Mouse (Mus musculus): ENCODE data around the gene Xaf1. TPM values are rescaled to one million over a fixed set of nuclear protein-coding genes. Genes with fewer than 3 reads are reported as not detected.

The Xaf1 gene
- total and polyA plus RNA-seq, 3 experiments: 2.5 to 9.6 (median 4.1) TPM

GRCm38 (mm10) chr11:72286651-72287050 is 14.8 kb upstream of the Xaf1 start:
- Histone ChIP-seq H3K4me3 (replicated peaks in 1 of 3; ENCODE audit: low read depth in 2 of 3, low read length in 2 of 3, poor library complexity in 1 of 3) (no peak overlapping the region), H3K4me2 (ENCODE audit: insufficient read depth, low read depth, poor library complexity, severe bottlenecking) (no peak overlapping the region), H3K27ac (ENCODE audit: insufficient read depth, low read depth) (no peak overlapping the region), H3K79me2 (replicated peaks; ENCODE audit: control insufficient read depth, extremely low read depth, insufficient read depth, poor library complexity, severe bottlenecking) (no peaks in the 10 kb centered on the region), H3K9ac (ENCODE audit: insufficient read depth, low read depth) (no peak overlapping the region), H3K4me1 (ENCODE audit: control insufficient read depth in 1 of 2, insufficient read depth in 2 of 2) (no peaks in the 10 kb centered on the region), H3K9me3 (replicated peaks; ENCODE audit: low read length) (no peaks in the 10 kb centered on the region), H3K36me3 (replicated peaks in 1 of 2; ENCODE audit: control insufficient read depth in 1 of 2, insufficient read depth in 1 of 2, low read length in 1 of 2) (no peaks in the 10 kb centered on the region), H3K27me3 (replicated peaks) (peaks cover 12% of the 10 kb centered on the region)
- TF ChIP-seq MAFK (IDR thresholded peaks at IDR 0.05; ENCODE audit: insufficient replicate concordance, low read length) (no peak), ZMIZ1 (IDR thresholded peaks at IDR 0.05; ENCODE audit: low read depth, low read length) (no peak), USF2 (conservative IDR thresholded peaks at IDR 0.05; ENCODE audit: low read depth, low read length) (no peak), MYC (IDR thresholded peaks at IDR 0.05; ENCODE audit: low read depth, low read length) (no peak), JUN (IDR thresholded peaks at IDR 0.05; ENCODE audit: insufficient read depth, low read depth, low read length) (no peak), NRF1 (IDR thresholded peaks at IDR 0.05; ENCODE audit: low read depth, low read length) (no peak)
- dilution Hi-C loops (cut with MboI; ENCODE audit: extremely low pct_ligation_motif_present, extremely low pct_unique_long_range_greater_than_20kb, low sequenced_read_pairs): no loop called here
- DNase-seq (ENCODE audit: extremely low read depth): no peak
- in situ Hi-C loops (cut with MboI; ENCODE audit: low pct_ligation_motif_present, low pct_unique_long_range_greater_than_20kb, low sequenced_read_pairs): no loop called here

GRCm38 (mm10) chr11:72287126-72287525 is 14.3 kb upstream of the Xaf1 start:
- Histone ChIP-seq H3K79me2 (replicated peaks; ENCODE audit: control insufficient read depth, extremely low read depth, insufficient read depth, poor library complexity, severe bottlenecking) (no peaks in the 10 kb centered on the region), H3K4me3 (replicated peaks in 1 of 3; ENCODE audit: low read depth in 2 of 3, low read length in 2 of 3, poor library complexity in 1 of 3) (no peak overlapping the region), H3K9ac (ENCODE audit: insufficient read depth, low read depth) (no peak overlapping the region), H3K27ac (ENCODE audit: insufficient read depth, low read depth) (no peak overlapping the region), H3K9me3 (replicated peaks; ENCODE audit: low read length) (no peaks in the 10 kb centered on the region), H3K4me1 (ENCODE audit: control insufficient read depth in 1 of 2, insufficient read depth in 2 of 2) (no peaks in the 10 kb centered on the region), H3K27me3 (replicated peaks) (peaks cover 9% of the 10 kb centered on the region), H3K4me2 (ENCODE audit: insufficient read depth, low read depth, poor library complexity, severe bottlenecking) (no peak overlapping the region), H3K36me3 (replicated peaks in 1 of 2; ENCODE audit: control insufficient read depth in 1 of 2, insufficient read depth in 1 of 2, low read length in 1 of 2) (no peaks in the 10 kb centered on the region)
- dilution Hi-C loops (cut with MboI; ENCODE audit: extremely low pct_ligation_motif_present, extremely low pct_unique_long_range_greater_than_20kb, low sequenced_read_pairs) (no loop called here), in situ Hi-C loops (cut with MboI; ENCODE audit: low pct_ligation_motif_present, low pct_unique_long_range_greater_than_20kb, low sequenced_read_pairs) (no loop called here)
- no peak for DNase-seq (ENCODE audit: extremely low read depth)
- TF ChIP-seq IRF4 (IDR thresholded peaks at IDR 0.05; ENCODE audit: low read depth, low read length) (no peak), RAD21 (IDR thresholded peaks at IDR 0.05; ENCODE audit: low read depth, low read length) (no peak; the same call in 1 of the 2 replicates), MAZ (IDR thresholded peaks at IDR 0.05; ENCODE audit: low read depth, low read length) (no peak), MEF2A (IDR thresholded peaks at IDR 0.05; ENCODE audit: borderline replicate concordance, low read depth, low read length) (no peak), POLR2AphosphoS2 (IDR thresholded peaks at IDR 0.05; ENCODE audit: low read depth, low read length) (no peak), NRF1 (IDR thresholded peaks at IDR 0.05; ENCODE audit: low read depth, low read length) (no peak), TBP (conservative IDR thresholded peaks at IDR 0.05; ENCODE audit: low read depth, low read length) (no peak), EP300 (IDR thresholded peaks at IDR 0.05; ENCODE audit: low read length) (no peak), MAFK (IDR thresholded peaks at IDR 0.05; ENCODE audit: insufficient replicate concordance, low read length) (no peak), CHD2 (IDR thresholded peaks at IDR 0.05; ENCODE audit: low read length) (no peak), NELFE (IDR thresholded peaks at IDR 0.05; ENCODE audit: low read depth, low read length) (no peak), ZC3H11A (IDR thresholded peaks at IDR 0.05; ENCODE audit: low read depth, low read length) (no peak), UBTF (IDR thresholded peaks at IDR 0.05; ENCODE audit: low read depth, low read length) (no peak), ZKSCAN1 (IDR thresholded peaks at IDR 0.05; ENCODE audit: borderline replicate concordance, low read depth, low read length) (no peak), ZNF384 (IDR thresholded peaks at IDR 0.05; ENCODE audit: low read depth, low read length) (no peak), SIN3A (IDR thresholded peaks at IDR 0.05; ENCODE audit: low read length) (no peak), MXI1 (IDR thresholded peaks at IDR 0.05; ENCODE audit: low read depth, low read length) (no peak)

All from CH12.LX (cell line).